Mouse (Mus musculus): ENCODE measurements around the gene Slc25a21. TPM values are rescaled to one million over a fixed set of nuclear protein-coding genes. Genes with fewer than 3 reads are reported as not detected.
A peak's percentile ranks its signal among the peaks of the same experiment; 100 is the strongest.

The Slc25a21 gene
- polyA plus RNA-seq, 1 experiment from 2014 or later, result not detected

DNA sequence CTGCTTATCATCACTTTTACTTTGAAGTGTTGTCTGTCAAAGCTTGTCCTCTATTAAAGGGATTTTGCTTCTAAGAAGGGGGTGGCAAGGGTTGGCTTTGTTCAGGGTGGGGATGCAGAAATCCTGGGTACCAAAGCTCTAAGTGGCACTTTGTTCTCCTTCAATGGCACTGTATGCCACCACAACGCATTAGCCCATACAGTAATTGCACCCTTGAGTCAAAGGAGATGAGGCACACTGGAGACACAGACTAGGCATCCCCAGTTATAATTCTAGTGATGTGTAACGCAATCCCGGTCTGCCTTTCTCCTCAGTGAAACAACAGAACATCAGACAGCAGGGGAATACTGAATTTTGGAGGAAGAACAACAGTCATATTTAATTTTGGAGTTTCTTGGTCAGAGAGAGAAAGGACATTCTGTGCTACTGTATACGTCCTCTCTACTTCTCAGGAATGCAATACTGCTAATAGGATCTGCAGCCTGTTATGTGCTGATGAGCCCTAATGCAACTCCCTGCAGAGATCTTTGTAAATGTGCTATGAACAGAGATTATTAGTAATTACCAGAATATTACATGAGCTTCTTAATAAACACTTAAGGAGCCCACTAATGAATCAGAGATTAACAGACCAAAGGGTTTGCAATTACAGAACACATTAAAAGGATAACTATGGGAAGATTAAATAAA is 333.3 kb downstream of the Slc25a21 start:
- H3K27ac ChIP-seq (replicated peaks; ENCODE audit: low read depth, low read length), result no peak overlapping the region
- H3K4me3 ChIP-seq (replicated peaks; ENCODE audit: low read depth, low read length), result no peak overlapping the region
- no peak overlapping the region for H3K9ac ChIP-seq (replicated peaks; ENCODE audit: low read length)
- DNase-seq, result no peak
- no peak overlapping the region for H3K4me2 ChIP-seq (ENCODE audit: low read length)
- 74% methylated on average over 4 of the region's 4 CpGs for WGBS
- no peaks in the 10 kb centered on the region for H3K36me3 ChIP-seq (ENCODE audit: control insufficient read depth, insufficient read depth, low read length)
- ATAC-seq (ENCODE audit: low FRiP score, low TSS enrichment), result no peak
- H3K27me3 ChIP-seq (ENCODE audit: control insufficient read depth, insufficient read depth, low read length), result no peaks in the 10 kb centered on the region
- H3K9me3 ChIP-seq (ENCODE audit: control insufficient read depth, low read length), result no peaks in the 10 kb centered on the region
- H3K4me1 ChIP-seq (ENCODE audit: control insufficient read depth, insufficient read depth, low read length), result no peaks in the 10 kb centered on the region

DNA sequence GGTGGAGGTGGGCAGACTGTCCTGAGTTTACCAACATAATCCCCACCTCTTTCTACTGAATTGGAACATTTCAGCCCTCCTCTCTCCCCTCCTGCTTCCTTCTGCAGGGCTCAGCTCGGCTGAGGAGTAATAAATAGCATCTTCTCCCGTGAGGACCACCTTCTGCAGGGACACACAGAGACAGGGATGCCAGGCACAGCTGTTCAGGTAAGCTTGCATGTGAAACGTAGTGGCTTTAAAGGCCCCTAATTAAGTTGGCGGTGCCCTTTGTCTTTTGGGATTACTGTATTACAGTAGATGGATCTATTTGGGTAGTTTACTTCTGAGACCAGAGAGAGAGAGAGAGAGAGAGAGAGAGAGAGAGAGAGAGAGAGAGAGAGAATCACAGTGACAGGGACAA is 344.6 kb downstream of the Slc25a21 start:
- WGBS, result 46% methylated on average over 4 of the region's 4 CpGs
- H3K36me3 ChIP-seq (ENCODE audit: control insufficient read depth, insufficient read depth, low read length), result no peaks in the 10 kb centered on the region
- no peak for DNase-seq
- H3K27me3 ChIP-seq (ENCODE audit: control insufficient read depth, insufficient read depth, low read length), result no peaks in the 10 kb centered on the region
- no peak overlapping the region for H3K4me2 ChIP-seq (ENCODE audit: low read length)
- no peak overlapping the region for H3K9ac ChIP-seq (replicated peaks; ENCODE audit: low read length)
- no peaks in the 10 kb centered on the region for H3K9me3 ChIP-seq (ENCODE audit: control insufficient read depth, low read length)
- no peak overlapping the region for H3K4me3 ChIP-seq (replicated peaks; ENCODE audit: low read depth, low read length)
- no peak for ATAC-seq (ENCODE audit: low FRiP score, low TSS enrichment)
- no peaks in the 10 kb centered on the region for H3K4me1 ChIP-seq (ENCODE audit: control insufficient read depth, insufficient read depth, low read length)
- no peak overlapping the region for H3K27ac ChIP-seq (replicated peaks; ENCODE audit: low read depth, low read length)

DNA sequence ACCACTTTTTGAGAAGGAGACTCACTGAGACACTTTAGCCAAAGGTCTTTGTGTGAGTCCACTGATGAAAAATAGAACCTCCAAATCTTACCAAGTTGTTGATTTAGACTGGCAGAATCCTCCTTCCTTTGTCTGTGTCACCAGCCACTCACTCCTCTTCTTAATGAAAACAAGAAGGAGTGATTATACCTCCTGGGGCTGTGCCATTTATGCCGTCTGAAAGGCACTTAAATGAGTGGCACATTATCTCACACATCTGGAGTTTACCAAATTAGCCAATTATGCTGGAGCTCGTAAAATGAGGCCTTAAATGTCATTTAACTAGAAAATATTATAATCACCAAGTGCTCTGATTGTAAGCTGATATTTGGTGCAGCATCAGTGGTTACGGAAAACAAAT is 345.8 kb downstream of the Slc25a21 start:
- no peaks in the 10 kb centered on the region for H3K27me3 ChIP-seq (ENCODE audit: control insufficient read depth, insufficient read depth, low read length)

DNA sequence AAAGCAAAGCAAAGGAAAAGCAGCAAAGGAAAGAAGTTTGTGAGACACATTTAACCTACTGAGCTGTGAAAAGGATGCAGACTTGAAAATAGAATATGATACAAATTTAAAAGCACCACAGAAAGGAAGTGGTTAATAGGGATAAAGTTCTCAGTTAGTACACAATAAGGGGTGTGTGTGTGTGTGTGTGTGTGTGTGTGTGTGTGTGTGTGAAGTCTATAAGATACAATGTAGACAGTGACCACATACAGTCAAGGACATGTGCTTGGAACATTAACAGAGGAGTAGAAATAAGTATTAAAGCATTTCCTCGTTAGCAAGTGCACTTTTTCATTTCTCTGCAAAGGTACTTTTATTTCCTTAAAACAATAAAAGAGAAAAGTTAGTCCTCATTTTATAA is 367.3 kb downstream of the Slc25a21 start:
- 84% methylated on average over 1 of the region's 1 CpGs for WGBS
- Histone ChIP-seq H3K4me2 (ENCODE audit: low read length) (no peak overlapping the region), H3K4me1 (ENCODE audit: control insufficient read depth, insufficient read depth, low read length) (peaks cover 9% of the 10 kb centered on the region), H3K9me3 (ENCODE audit: control insufficient read depth, low read length) (no peaks in the 10 kb centered on the region), H3K27me3 (ENCODE audit: control insufficient read depth, insufficient read depth, low read length) (no peaks in the 10 kb centered on the region), H3K36me3 (ENCODE audit: control insufficient read depth, insufficient read depth, low read length) (no peaks in the 10 kb centered on the region), H3K4me3 (replicated peaks; ENCODE audit: low read depth, low read length) (no peak overlapping the region), H3K9ac (replicated peaks; ENCODE audit: low read length) (no peak overlapping the region), H3K27ac (replicated peaks; ENCODE audit: low read depth, low read length) (no peak overlapping the region)
- DNase-seq (no peak), ATAC-seq (ENCODE audit: low FRiP score, low TSS enrichment) (no peak)

More for the DNA sequence above, 345.8 kb downstream of the Slc25a21 start:
- H3K9ac ChIP-seq (replicated peaks; ENCODE audit: low read length), result no peak overlapping the region
- no peak overlapping the region for H3K27ac ChIP-seq (replicated peaks; ENCODE audit: low read depth, low read length)
- H3K4me2 ChIP-seq (ENCODE audit: low read length), result no peak overlapping the region
- DNase-seq (no peak), ATAC-seq (ENCODE audit: low FRiP score, low TSS enrichment) (no peak)
- H3K9me3 ChIP-seq (ENCODE audit: control insufficient read depth, low read length), result no peaks in the 10 kb centered on the region
- H3K36me3 ChIP-seq (ENCODE audit: control insufficient read depth, insufficient read depth, low read length), result no peaks in the 10 kb centered on the region
- no peaks in the 10 kb centered on the region for H3K4me1 ChIP-seq (ENCODE audit: control insufficient read depth, insufficient read depth, low read length)
- H3K4me3 ChIP-seq (replicated peaks; ENCODE audit: low read depth, low read length), result no peak overlapping the region
- 45% methylated on average over 3 of the region's 3 CpGs for WGBS

DNA sequence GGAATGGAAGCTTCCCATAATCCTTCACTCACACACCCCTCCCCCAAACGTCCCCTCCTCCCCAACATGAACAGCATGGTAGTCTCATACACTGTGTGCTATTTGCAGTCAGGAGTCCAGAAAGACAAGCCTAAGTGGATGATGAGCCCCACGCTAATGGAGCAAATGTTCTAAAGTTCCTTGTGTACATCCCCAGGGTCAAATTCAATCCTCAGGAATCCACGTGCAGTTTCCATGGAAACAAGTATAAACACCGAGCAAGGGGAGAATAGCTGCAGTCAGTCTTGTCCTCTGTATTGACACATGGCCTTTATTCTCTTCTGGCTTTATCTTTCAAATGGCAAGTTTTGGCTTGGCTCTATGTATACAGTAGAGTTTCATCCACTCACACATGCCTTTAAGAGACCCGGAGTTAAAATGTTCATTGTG is 367.8 kb downstream of the Slc25a21 start:
- H3K9ac ChIP-seq (replicated peaks; ENCODE audit: low read length), result no peak overlapping the region
- peak overlapping the region; percentile 29 for H3K4me3 ChIP-seq (replicated peaks; ENCODE audit: low read depth, low read length)
- DNase-seq (peak; percentile 78), ATAC-seq (ENCODE audit: low FRiP score, low TSS enrichment) (peak; percentile 88)
- H3K36me3 ChIP-seq (ENCODE audit: control insufficient read depth, insufficient read depth, low read length), result no peaks in the 10 kb centered on the region
- no peaks in the 10 kb centered on the region for H3K27me3 ChIP-seq (ENCODE audit: control insufficient read depth, insufficient read depth, low read length)
- H3K9me3 ChIP-seq (ENCODE audit: control insufficient read depth, low read length), result no peaks in the 10 kb centered on the region
- H3K4me1 ChIP-seq (ENCODE audit: control insufficient read depth, insufficient read depth, low read length), result peaks cover 9% of the 10 kb centered on the region
- H3K4me2 ChIP-seq (ENCODE audit: low read length), result peak overlapping the region; percentile 50
- 3% methylated on average over 5 of the region's 5 CpGs for WGBS
- H3K27ac ChIP-seq (replicated peaks; ENCODE audit: low read depth, low read length), result no peak overlapping the region

DNA sequence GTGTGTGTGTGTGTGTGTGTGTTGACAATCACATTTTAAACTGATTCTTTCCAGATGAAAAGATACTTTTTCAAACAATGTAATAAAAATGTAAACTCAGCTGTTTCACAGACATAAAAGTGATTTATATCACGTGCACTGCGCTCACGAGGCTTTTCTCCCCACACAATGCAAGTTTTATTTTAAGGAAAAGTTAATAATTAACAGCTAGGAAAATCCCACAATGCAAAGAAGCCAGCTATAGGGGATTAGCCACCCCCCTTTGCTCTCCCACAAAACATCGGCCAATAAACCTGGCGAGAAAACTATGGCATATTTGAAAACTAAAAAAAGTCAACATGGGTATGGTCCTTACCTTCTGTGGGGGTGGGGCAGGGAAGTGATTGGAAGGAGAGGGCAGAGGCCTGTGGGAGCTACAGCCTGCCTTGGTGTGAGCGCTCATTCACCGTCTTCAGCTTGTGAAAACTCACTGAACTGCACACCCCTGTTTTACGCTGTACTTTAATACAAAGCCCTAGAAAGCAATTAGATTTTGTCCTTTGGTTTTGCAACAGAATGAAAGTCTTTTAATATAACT is 369.4 kb downstream of the Slc25a21 start:
- H3K27ac ChIP-seq (replicated peaks; ENCODE audit: low read depth, low read length), result no peak overlapping the region
- no peak overlapping the region for H3K9ac ChIP-seq (replicated peaks; ENCODE audit: low read length)
- 71% methylated on average over 8 of the region's 8 CpGs for WGBS
- H3K4me2 ChIP-seq (ENCODE audit: low read length), result no peak overlapping the region
- DNase-seq (no peak), ATAC-seq (ENCODE audit: low FRiP score, low TSS enrichment) (no peak)
- no peaks in the 10 kb centered on the region for H3K27me3 ChIP-seq (ENCODE audit: control insufficient read depth, insufficient read depth, low read length)
- H3K9me3 ChIP-seq (ENCODE audit: control insufficient read depth, low read length), result no peaks in the 10 kb centered on the region
- no peaks in the 10 kb centered on the region for H3K36me3 ChIP-seq (ENCODE audit: control insufficient read depth, insufficient read depth, low read length)
- no peak overlapping the region for H3K4me3 ChIP-seq (replicated peaks; ENCODE audit: low read depth, low read length)
- H3K4me1 ChIP-seq (ENCODE audit: control insufficient read depth, insufficient read depth, low read length), result peaks cover 9% of the 10 kb centered on the region

DNA sequence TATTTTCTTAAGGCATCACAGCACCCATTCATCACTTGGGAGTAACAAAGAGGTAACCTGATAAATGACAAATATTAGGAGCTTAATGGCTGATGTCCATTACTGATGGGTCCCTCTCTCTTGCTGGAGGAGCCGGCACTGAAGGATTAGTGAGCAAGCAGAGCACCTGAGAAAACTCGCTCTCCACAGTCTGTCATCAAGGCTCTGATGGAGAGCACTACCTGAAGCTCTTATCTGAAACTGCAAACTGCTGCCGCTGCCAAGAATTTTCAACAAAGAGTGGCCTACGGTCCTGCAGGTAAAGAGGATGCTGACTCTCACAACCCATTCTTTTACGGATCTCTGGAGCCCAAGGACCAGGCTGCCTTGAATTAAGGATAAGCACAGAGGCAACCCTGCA is 372.6 kb downstream of the Slc25a21 start:
- H3K9me3 ChIP-seq (ENCODE audit: control insufficient read depth, low read length), result no peaks in the 10 kb centered on the region
- H3K9ac ChIP-seq (replicated peaks; ENCODE audit: low read length), result no peak overlapping the region
- ATAC-seq (ENCODE audit: low FRiP score, low TSS enrichment) (no peak), DNase-seq (no peak)
- H3K4me3 ChIP-seq (replicated peaks; ENCODE audit: low read depth, low read length), result no peak overlapping the region
- H3K4me1 ChIP-seq (ENCODE audit: control insufficient read depth, insufficient read depth, low read length), result peaks cover 9% of the 10 kb centered on the region
- H3K36me3 ChIP-seq (ENCODE audit: control insufficient read depth, insufficient read depth, low read length), result no peaks in the 10 kb centered on the region
- no peak overlapping the region for H3K4me2 ChIP-seq (ENCODE audit: low read length)
- 80% methylated on average over 5 of the region's 5 CpGs for WGBS
- H3K27me3 ChIP-seq (ENCODE audit: control insufficient read depth, insufficient read depth, low read length), result no peaks in the 10 kb centered on the region
- no peak overlapping the region for H3K27ac ChIP-seq (replicated peaks; ENCODE audit: low read depth, low read length)

DNA sequence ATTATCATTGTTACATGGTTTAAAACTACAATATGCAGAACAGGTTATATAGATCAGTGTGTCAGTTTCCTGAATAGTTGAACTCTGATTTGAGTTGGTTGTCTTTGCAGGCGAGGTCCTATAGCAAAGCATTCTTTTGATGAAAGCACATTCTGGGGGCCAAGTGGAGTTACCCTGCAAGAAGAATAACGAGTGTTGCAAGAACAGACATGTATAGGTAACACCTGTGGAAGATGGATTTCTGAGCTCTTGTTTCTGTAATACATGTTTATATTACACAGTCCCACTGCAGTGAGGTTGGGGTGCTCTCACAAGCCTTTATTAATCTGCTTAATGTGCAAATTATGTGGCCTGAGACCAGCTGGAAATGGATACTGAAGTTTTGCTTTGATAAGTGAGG is 375.1 kb downstream of the Slc25a21 start:
- ATAC-seq (ENCODE audit: low FRiP score, low TSS enrichment) (no peak), DNase-seq (no peak)
- Histone ChIP-seq H3K4me1 (ENCODE audit: control insufficient read depth, insufficient read depth, low read length) (no peaks in the 10 kb centered on the region), H3K4me2 (ENCODE audit: low read length) (no peak overlapping the region), H3K9me3 (ENCODE audit: control insufficient read depth, low read length) (no peaks in the 10 kb centered on the region), H3K36me3 (ENCODE audit: control insufficient read depth, insufficient read depth, low read length) (no peaks in the 10 kb centered on the region), H3K27ac (replicated peaks; ENCODE audit: low read depth, low read length) (no peak overlapping the region), H3K4me3 (replicated peaks; ENCODE audit: low read depth, low read length) (no peak overlapping the region), H3K9ac (replicated peaks; ENCODE audit: low read length) (no peak overlapping the region), H3K27me3 (ENCODE audit: control insufficient read depth, insufficient read depth, low read length) (no peaks in the 10 kb centered on the region)
- WGBS, result 67% methylated on average over 2 of the region's 2 CpGs

DNA sequence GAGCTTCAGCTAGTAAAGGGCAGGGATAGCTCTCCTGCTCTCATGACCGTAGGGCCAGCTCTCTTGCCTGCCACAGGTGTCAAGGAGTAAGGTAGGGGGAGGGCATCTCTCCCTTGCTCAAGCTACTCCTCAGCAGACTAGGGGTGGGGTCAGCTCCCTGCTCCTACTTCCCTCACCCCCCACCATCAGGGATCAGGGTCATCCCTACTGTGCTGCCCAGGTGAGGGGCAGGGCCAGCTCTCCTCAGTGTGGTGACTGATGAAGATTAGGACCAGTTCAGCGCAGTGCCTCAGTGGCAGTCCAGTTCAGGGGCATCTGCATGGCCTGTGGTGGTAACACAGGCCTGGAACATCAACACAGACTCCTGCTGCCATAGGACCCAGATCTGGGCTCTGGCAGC is 376.7 kb downstream of the Slc25a21 start:
- WGBS, result 93% methylated on average over 2 of the region's 2 CpGs
- H3K27ac ChIP-seq (replicated peaks; ENCODE audit: low read depth, low read length), result no peak overlapping the region
- DNase-seq (no peak), ATAC-seq (ENCODE audit: low FRiP score, low TSS enrichment) (peak; percentile 6; the same call in 1 of the 2 replicates)
- H3K9ac ChIP-seq (replicated peaks; ENCODE audit: low read length), result no peak overlapping the region
- H3K4me3 ChIP-seq (replicated peaks; ENCODE audit: low read depth, low read length), result no peak overlapping the region
- no peaks in the 10 kb centered on the region for H3K9me3 ChIP-seq (ENCODE audit: control insufficient read depth, low read length)
- H3K4me2 ChIP-seq (ENCODE audit: low read length), result no peak overlapping the region
- no peaks in the 10 kb centered on the region for H3K4me1 ChIP-seq (ENCODE audit: control insufficient read depth, insufficient read depth, low read length)
- H3K36me3 ChIP-seq (ENCODE audit: control insufficient read depth, insufficient read depth, low read length), result no peaks in the 10 kb centered on the region
- H3K27me3 ChIP-seq (ENCODE audit: control insufficient read depth, insufficient read depth, low read length), result no peaks in the 10 kb centered on the region

Measured in midbrain, embryonic 14.5 days (tissue).